Mouse (Mus musculus) retina, postnatal 1 day (tissue): ENCODE measurements around the gene Noc3l.

Experiments used
- DNase-seq: peaks from one replicate; pipeline ENCODE4 v3.0.0-alpha.2; 2012

Gene Noc3l

GRCm38 (mm10) chr19:38818766-38819426 lies at the start of gene Noc3l:
TSS of gene Noc3l (minus strand) at chr19:38819237.
- DNase-seq, result peak; percentile 94

DNA sequence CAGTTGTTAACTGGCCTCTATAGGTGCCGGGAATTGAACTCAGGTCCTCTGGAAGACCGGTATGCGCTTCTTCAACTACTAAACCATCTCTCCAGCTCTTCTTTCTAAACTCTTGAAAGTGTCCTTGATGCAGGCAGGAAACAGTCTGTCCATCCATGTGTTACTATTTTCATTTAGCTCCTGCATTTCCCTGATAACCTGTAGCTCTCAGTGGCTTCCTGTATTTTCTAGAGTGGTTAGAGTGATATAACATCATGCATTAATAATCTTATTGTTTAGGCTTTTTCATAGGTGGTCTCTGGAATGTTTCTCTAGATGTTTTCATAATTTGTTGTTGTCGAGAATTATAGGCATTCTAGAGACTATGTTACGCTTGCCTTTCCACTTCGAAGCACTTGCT lies 43.5 kb upstream of the Noc3l start:
- no peak for DNase-seq

- no peak for DNase-seq
Measured at GRCm38 (mm10) chr19:38858224-38858623, 39.2 kb upstream of the Noc3l start.

- no peak for DNase-seq
Measured at GRCm38 (mm10) chr19:38846373-38846772, 27.3 kb upstream of the Noc3l start.

DNA sequence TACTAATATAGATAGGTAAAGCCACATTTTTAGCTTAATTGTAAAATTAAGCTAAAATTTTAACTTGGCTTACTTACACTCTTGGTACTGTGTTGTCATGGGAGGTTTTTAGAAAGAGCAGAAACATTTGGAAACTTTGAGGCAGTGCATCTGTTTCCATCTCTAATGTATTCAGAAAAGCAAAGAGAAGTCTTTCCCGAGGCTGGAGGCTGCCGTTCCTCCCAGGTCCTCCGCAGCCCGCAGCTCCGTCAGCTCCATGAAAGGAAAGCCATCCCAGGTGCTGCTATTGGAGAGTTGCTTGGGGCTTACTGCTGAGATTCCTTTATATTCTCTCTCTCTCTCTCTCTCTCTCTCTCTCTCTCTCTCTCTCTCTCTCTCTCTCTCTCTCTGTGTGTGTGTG lies 25.8 kb upstream of the Noc3l start:
- no peak for DNase-seq

GRCm38 (mm10) chr19:38837171-38837641 lies 18.2 kb upstream of the Noc3l start:
- DNase-seq, result peak; percentile 65

DNA sequence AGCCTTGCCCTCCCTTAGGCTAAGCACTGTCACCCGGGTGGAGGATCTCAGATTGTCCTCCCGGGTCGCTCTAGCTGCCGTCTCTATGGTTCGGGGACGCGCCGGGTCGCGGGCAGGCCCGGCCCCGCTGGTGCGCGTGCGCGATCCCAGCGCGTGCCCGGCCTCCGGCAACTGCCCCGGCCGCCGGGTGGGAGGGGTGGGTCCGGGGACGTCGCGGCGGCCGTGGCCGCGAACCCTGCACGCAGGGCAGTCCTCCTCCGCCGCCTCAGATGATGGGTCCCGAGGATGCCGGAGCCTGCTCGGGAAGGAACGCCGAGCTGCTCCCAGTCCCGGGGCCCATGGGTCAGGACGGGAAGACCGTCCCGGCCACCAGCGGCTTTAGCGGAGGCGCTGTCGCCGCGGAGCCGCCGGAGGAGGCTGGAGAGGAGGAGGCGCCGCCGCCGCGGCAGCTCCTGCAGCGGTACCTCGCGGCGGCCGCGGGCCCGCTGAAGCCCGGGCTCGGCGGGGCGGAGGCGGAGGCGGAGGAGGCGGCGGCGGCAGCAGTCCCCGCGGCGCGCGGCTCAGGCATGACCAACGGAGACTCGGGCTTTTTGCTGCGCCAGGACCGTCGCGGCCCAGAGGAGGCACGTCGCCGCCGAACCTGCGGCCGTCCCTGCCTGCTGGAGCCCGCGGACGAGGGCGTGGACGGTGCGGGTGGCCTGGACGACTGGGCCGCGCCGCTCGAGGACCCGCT lies 17.6 kb upstream of the Noc3l start, which contains the start of gene Tbc1d12:
TSS of gene Tbc1d12 (plus strand) at position 142 of the 733 bp plus-strand sequence.
- peak; percentile 95 for DNase-seq

DNA sequence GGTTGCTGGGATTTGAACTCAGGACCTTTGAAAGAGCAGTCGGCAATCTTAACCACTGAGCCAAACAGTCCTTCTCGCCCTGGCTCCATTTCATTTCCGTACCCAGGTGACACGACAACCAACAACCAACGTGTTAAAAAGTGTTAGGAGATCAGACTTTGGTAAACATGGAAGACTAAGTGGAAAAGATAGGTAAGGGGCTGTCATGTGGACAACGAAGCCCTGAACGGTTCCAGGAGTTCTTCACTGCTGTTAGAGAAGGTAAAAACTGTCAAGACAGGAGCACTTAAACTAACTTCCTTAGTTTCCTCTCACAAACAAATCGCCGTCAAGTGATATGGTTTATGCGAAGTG lies 17.0 kb upstream of the Noc3l start:
- DNase-seq, result no peak

- no peak for DNase-seq
Measured at GRCm38 (mm10) chr19:38833224-38833623, 14.2 kb upstream of the Noc3l start.

GRCm38 (mm10) chr19:38820186-38820804 lies 1.3 kb upstream of the Noc3l start:
- no peak for DNase-seq

DNA sequence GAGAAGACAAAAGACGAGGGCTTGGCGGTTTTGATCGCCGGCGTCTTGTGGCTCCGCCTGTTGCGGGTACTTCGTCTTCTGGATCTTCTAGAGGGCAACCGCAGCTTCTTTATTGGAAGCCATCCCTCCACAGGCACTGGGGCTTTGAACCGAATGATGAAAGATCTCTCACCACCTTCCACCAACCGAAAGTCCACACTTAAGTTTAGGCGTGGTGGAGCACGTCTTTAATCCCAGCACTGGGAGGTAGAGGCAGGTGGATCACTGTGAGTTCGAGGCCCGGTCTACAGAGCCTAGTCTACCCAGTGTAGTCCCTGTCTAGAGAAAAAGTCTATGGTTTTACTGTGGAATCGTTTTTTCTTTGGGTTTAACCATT lies 378 bp upstream of the Noc3l start:
- DNase-seq, result no peak

- no peak for DNase-seq
Measured at GRCm38 (mm10) chr19:38818191-38818590, 846 bp downstream of the Noc3l start.

GRCm38 (mm10) chr19:38798801-38799200 lies 20.2 kb downstream of the Noc3l start:
- no peak for DNase-seq

DNA sequence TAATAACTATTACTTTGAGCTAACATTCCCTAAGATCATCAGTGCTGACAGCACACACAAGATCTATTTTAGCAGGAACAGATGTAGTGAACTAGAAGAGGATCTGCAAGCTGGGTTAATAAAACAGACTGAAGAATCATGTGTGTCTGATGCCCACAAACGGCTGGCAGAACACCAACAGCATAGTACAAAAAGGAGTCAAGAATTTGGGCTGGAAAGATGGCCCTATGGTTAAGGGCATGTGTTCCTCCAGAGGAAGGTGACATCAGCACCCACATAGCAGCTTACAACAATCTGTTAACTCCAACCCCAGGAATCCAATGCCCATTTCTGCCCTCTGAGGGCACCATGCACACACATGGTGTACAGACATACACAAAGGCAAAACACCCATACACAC lies 20.7 kb downstream of the Noc3l start:
- no peak for DNase-seq

- DNase-seq, result no peak
Measured at GRCm38 (mm10) chr19:38796546-38796945, 22.5 kb downstream of the Noc3l start.

DNA sequence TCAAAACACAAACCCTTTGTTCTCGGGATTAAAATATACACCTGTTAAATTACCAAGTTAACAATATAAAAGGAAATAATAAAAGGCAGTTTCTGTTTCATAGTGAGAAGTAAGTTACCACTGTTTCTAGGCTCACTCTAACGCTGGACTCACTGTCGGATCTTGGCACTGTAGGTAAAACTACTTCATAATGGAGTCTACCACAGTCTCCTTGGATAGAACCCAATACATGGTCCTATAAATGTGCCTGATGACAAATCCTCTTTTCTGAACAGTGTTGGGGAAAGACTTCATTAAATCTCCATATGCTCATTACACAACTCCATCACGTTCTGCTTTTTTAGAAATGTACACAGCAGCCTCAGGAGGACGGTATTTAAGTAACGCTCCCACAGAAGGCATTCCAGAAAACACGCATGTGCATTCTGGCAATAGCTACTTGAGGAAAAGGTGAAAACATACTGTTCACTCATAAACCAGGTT lies 25.4 kb downstream of the Noc3l start:
- DNase-seq, result no peak

DNA sequence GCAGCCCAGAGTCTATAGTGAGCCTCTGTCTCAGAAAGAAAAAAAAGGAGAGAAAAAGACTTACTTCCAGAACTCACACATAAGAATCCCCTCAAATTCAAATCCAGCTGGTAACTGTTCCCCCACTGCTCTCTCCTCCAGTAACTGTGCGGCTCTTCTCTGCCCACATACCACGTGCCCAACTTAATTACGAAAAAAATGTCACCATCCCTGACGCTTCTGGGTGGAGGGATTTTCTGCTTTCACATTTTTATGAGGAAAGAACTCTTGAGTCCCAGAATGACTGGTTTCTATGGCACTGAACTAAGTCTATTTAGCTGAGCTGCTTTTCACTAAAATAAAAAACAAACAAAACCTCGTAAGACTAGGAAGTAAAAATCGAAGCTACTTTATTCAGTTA lies 31.3 kb downstream of the Noc3l start:
- no peak for DNase-seq

DNA sequence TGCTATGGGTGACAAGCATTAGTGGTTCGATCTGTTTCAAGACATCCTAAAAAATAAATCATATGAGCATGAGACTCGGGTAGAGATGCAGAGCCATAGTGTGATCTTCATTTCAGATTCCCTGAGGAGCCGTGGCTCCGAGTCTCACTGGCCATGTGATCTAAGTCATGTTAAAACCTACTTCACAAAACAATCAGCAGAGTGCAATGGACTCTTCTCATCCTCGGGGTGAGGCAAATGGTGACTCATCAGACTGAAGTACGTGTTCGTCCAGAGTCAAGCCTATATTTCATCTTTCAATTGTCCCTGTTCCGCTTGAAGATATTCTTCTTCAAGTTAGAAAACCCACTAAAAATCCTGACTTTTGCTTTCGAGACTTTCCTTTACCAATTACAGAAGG lies 35.5 kb downstream of the Noc3l start:
- no peak for DNase-seq

DNA sequence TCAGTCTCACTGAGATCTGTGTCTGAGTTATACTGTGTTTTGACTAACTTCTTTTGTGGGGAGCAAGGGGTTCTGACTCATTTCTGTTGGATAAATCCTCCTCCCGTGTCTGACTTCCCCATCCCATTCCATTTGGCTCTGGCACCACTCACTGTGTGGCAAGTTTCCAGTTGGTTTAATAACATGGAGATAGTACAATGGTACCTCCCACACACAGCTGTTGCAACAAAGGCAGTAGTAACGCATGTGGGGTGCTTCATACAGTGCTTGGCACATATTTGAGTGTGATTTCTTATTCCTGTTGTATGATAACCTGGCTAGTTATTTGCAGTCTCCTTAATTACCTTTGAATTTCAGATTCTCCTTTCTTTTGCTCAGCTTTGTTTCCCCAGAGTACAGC lies 40.2 kb downstream of the Noc3l start:
- DNase-seq, result no peak

DNA sequence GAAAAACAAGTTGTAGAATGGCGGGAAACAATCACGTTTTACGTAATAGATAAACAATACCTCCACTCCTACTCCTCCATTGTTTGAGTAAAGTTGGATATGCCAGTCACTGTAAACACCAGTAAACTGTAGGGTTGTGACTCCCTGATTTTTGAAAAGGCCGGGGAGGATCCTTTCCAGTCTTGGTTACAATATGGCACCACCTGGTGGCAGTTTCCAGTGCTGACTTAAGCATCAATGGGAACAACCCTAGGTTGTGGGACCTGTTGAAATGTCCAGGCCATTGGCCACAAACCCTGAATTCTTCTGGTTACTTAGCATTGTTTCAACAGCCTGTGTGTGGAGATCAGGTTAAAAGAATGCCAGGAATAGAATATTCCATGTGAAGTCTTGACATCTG lies 43.5 kb downstream of the Noc3l start:
- peak; percentile 59 for DNase-seq

DNA sequence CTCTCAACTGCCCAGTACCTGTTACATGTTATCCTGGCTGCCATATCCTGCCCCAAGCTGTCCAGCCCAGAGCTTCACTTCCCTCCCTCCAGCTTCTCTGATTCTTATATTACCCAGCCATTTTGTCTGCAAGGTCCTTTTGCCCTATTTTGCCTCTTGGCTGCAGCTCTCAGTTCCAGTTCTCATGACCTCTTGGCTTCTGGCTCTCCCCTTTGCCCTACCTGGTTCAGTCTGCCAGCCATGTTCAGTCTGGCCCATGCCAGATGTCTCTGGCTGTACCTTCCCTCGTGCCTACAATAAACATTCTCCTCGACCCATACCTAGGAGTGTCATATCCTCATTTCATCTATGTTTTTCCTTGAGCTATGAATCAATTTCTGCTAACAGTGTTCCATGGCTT lies 52.7 kb downstream of the Noc3l start:
- DNase-seq, result no peak

DNA sequence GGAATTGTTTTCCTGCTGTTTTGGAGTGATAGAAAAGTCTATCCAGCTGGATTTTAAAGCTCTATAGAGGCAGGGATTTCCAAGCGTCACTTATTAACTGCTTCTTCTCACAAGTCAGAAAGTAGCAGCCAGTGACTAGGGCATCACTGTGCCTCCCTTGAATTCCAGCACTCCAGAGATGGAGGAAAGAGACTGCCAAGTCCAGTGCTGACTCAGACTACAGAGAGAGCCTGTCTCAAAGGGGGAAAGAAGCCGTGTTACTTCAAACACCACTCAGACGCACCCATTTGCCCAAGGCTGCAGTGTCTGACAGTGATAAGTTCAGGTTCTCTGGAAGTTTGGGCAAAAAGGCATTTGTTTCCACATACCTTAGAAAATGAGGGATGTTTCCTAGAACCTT lies 58.6 kb downstream of the Noc3l start:
- no peak for DNase-seq

DNA sequence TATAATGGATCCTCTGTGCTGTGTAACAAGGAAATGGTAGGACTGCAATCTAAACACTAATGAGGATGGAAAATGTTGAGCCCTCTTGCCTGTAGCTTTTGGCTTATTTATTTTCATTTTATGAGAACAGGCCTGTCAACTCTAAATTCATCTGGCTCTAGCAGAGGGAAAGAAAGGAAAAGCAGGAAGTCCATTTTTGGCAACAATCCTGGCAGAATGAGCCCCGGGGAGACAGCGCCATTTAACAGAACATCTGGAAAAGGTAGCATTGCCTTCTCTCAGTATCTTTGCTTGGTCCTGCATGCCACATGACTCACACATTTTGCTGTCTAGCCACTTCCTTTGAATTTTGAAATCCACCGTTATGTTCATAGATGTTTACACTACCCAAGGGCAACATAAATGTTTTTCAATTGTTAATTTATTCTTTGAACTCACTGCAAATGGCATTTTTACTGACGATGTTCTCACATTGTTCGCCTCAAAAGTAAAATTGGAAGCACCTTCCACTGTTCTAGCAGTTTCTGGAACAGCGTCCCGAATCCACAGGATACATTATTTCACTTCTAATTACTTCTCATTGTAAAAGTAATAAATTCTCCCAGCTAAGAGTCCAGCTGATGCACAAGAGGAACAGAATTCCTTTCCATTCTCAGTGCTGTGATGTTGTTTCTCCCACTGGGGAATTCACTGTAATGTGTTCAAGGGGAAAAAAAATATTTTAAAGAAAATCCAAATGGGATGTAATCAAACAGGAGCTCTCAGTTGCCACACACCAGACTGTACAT lies 60.2 kb downstream of the Noc3l start:
- DNase-seq, result no peak
